Mouse (Mus musculus) embryonic fibroblast, embryonic 13.5 days (primary cell): ENCODE data around the gene Mylk4.

Experiments
- CTCF ChIP-seq: IDR thresholded peaks from 2 replicates; pipeline ENCODE4 v1.5.1; 2011; ENCODE audit warnings: mild to moderate bottlenecking, control low read depth, low read length, moderate library complexity, borderline replicate concordance; ENCODE audit not compliant: insufficient read depth
- POLR2A ChIP-seq: IDR thresholded peaks from 2 replicates; pipeline ENCODE4 v1.6.1; 2011; ENCODE audit warnings: low read depth, mild to moderate bottlenecking, control low read depth, low read length, moderate library complexity

DNA sequence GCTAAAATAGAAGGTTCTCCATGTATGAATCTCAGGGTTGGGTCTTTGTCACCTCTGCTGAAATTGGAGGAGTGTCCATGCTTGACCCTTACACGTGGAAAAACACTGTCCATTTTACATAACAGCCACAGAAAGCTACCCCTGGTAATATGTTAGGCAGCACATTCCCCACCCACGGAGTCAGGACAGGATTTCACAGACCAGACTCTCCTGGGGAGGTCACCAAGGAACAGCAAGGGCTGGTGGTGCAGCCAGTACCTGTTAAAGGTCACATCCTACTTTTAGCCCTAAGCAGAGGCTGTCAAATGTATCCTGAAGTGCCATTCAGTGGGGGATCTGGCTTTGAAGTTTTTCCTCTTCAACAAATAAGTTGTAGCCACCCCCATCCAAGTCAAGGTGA, 35.3 kb downstream of the Mylk4 start:
- no peak for TF ChIP-seq POLR2A
- no peak for TF ChIP-seq CTCF
